In genomic region chr11:53858761-53859580, GRCm38 (mm10) we compare ENCODE assay signal across 8 mouse cellular contexts. TPM values are rescaled to one million over a fixed set of nuclear protein-coding genes. Genes with fewer than 3 reads are reported as not detected.
DNase-seq lines count a peak whose midpoint lies in the region; ATAC-seq and TF ChIP-seq lines count a peak whose summit lies in the region.
"Not testable (repeated sequence)": the region's sequence is repeated elsewhere in the genome, so short reads cannot be mapped to it uniquely, and the experiment has no call there.

Gene Gm12216 (minus strand): TSS chr11:53859256.

- WGBS in bone marrow, adult 2 months = 1% methylated on average over 42 of the region's 50 CpGs
- WGBS in embryonic facial prominence, embryonic 14.5 days = 17% methylated on average over 29 of the region's 50 CpGs
- 11% methylated on average over 39 of the region's 50 CpGs for WGBS in heart, embryonic 10.5 days
- WGBS in intestine, postnatal 0 days = 5% methylated on average over 37 of the region's 50 CpGs
- 4% methylated on average over 44 of the region's 50 CpGs for WGBS in liver, adult 2 months
- 17% methylated on average over 45 of the region's 50 CpGs for WGBS in midbrain, embryonic 12.5 days

- not testable (repeated sequence) for H3K79me2 ChIP-seq in C2C12 (ENCODE audit: control insufficient read depth, insufficient read depth); liver, adult 2 months (ENCODE audit: control insufficient read depth, insufficient read depth, low read length)

- H3ac ChIP-seq in C2C12 (ENCODE audit: control insufficient read depth, insufficient read length, low read depth) = peak within 1 kb of the TSS; percentile 77

- not testable (repeated sequence) for H3K4me1 ChIP-seq in bone marrow, adult 2 months (ENCODE audit: control insufficient read depth, insufficient read depth, low read length); embryonic facial prominence, embryonic 14.5 days (ENCODE audit: control insufficient read depth, insufficient read depth, low read length); heart, embryonic 10.5 days; intestine, postnatal 0 days (replicated peaks; ENCODE audit: control insufficient read depth, insufficient read depth, low read length); liver, adult 2 months (ENCODE audit: control insufficient read depth, insufficient read depth, low read length); midbrain, embryonic 12.5 days

- not testable (repeated sequence) for ATAC-seq in embryonic facial prominence, embryonic 14.5 days (ENCODE audit: low read depth); midbrain, embryonic 12.5 days (ENCODE audit: low FRiP score, low read depth)
- peak; percentile 80 for ATAC-seq in intestine, postnatal 0 days

- not testable (repeated sequence) for DNase-seq in embryonic facial prominence, embryonic 14.5 days (ENCODE audit: low spot score); heart, embryonic 10.5 days (ENCODE audit: low spot score)
- DNase-seq in liver, adult 2 months (ENCODE audit: extremely low read depth, low read depth, low spot score) = peak; percentile 35
- peak; percentile 29 for DNase-seq in spleen, adult 12 weeks (ENCODE audit: low spot score)

- not testable (repeated sequence) for H3K9me3 ChIP-seq in embryonic facial prominence, embryonic 14.5 days (ENCODE audit: control insufficient read depth, low read length); heart, embryonic 10.5 days; intestine, postnatal 0 days (ENCODE audit: control insufficient read depth); midbrain, embryonic 12.5 days

- not testable (repeated sequence) for H3K36me3 ChIP-seq in C2C12 (ENCODE audit: control insufficient read depth, insufficient read depth); embryonic facial prominence, embryonic 14.5 days (ENCODE audit: control insufficient read depth, insufficient read depth, low read length); heart, embryonic 10.5 days; intestine, postnatal 0 days (ENCODE audit: control insufficient read depth, insufficient read depth); liver, adult 2 months (ENCODE audit: control insufficient read depth, insufficient read depth, low read length); midbrain, embryonic 12.5 days

- H3K27ac ChIP-seq in bone marrow, adult 2 months (ENCODE audit: control insufficient read depth, insufficient read depth, low read depth, low read length, poor library complexity) = peak within 1 kb of the TSS; percentile 70; the same call in 1 of the 2 replicates
- H3K27ac ChIP-seq in embryonic facial prominence, embryonic 14.5 days (replicated peaks; ENCODE audit: low read depth, low read length); midbrain, embryonic 12.5 days (replicated peaks): not testable (repeated sequence)
- H3K27ac ChIP-seq in heart, embryonic 10.5 days = peak within 1 kb of the TSS; percentile 69
- peak within 1 kb of the TSS; percentile 62 for H3K27ac ChIP-seq in intestine, postnatal 0 days (ENCODE audit: low read depth, low read length)
- H3K27ac ChIP-seq in liver, adult 2 months (replicated peaks; ENCODE audit: insufficient read depth, low read depth, low read length) = peak within 1 kb of the TSS; percentile 69

- TF ChIP-seq CTCF in C2C12 (IDR thresholded peaks at IDR 0.05; ENCODE audit: control insufficient read depth, insufficient read depth, insufficient read length) = peak; percentile 17
- 0 out of 2 replicates have a peak, but pooled peaks have one; percentile 16 for TF ChIP-seq CTCF in bone marrow, adult 2 months (IDR thresholded peaks at IDR 0.05; ENCODE audit: control insufficient read depth, insufficient read depth, low read length)
- peak; percentile 60 for TF ChIP-seq CTCF in intestine, postnatal 0 days (IDR thresholded peaks at IDR 0.05; ENCODE audit: low read depth)
- TF ChIP-seq CTCF in liver, adult 2 months (IDR thresholded peaks at IDR 0.05; ENCODE audit: low read depth, low read length) = not testable (repeated sequence)

- not testable (repeated sequence) for H3K79me3 ChIP-seq in C2C12 (ENCODE audit: low read depth)

- H3K4me3 ChIP-seq in C2C12 (ENCODE audit: insufficient read depth, poor library complexity, severe bottlenecking) = peak within 1 kb of the TSS; percentile 46
- H3K4me3 ChIP-seq in bone marrow, adult 2 months (replicated peaks; ENCODE audit: control insufficient read depth, low read depth, low read length) = peak within 1 kb of the TSS; percentile 79
- H3K4me3 ChIP-seq in embryonic facial prominence, embryonic 14.5 days (ENCODE audit: low read depth, low read length) = peak within 1 kb of the TSS; percentile 47
- H3K4me3 ChIP-seq in heart, embryonic 10.5 days = peak within 1 kb of the TSS; percentile 61
- peak within 1 kb of the TSS; percentile 53 for H3K4me3 ChIP-seq in intestine, postnatal 0 days (ENCODE audit: low read depth, low read length)
- peak within 1 kb of the TSS; percentile 73 for H3K4me3 ChIP-seq in liver, adult 2 months (ENCODE audit: insufficient read depth, low read depth, low read length)
- peak within 1 kb of the TSS; percentile 48 for H3K4me3 ChIP-seq in midbrain, embryonic 12.5 days

- H3K4me2 ChIP-seq in embryonic facial prominence, embryonic 14.5 days (ENCODE audit: low read depth, low read length) = peak within 1 kb of the TSS; percentile 57
- H3K4me2 ChIP-seq in intestine, postnatal 0 days (replicated peaks; ENCODE audit: low read depth) = peak within 1 kb of the TSS; percentile 84
- peak within 1 kb of the TSS; percentile 65 for H3K4me2 ChIP-seq in midbrain, embryonic 12.5 days (replicated peaks)

- 0 out of 2 replicates have a peak, but pooled peaks have one; percentile 33 for TF ChIP-seq POLR2A in bone marrow, adult 2 months (IDR thresholded peaks at IDR 0.05; ENCODE audit: borderline replicate concordance, control insufficient read depth, low read depth, low read length)
- 0 out of 2 replicates have a peak, but pooled peaks have one; percentile 11 for TF ChIP-seq POLR2A in liver, adult 2 months (IDR thresholded peaks at IDR 0.05; ENCODE audit: extremely low read depth, insufficient read depth, low read length)

- peak within 1 kb of the TSS; percentile 56 for H3K9ac ChIP-seq in embryonic facial prominence, embryonic 14.5 days (ENCODE audit: low read depth, low read length)
- peak within 1 kb of the TSS; percentile 57 for H3K9ac ChIP-seq in intestine, postnatal 0 days (ENCODE audit: low read depth, low read length)
- H3K9ac ChIP-seq in liver, adult 2 months (ENCODE audit: low read depth, low read length) = peak within 1 kb of the TSS; percentile 94
- H3K9ac ChIP-seq in midbrain, embryonic 12.5 days (replicated peaks) = peak within 1 kb of the TSS; percentile 52

- H3K27me3 ChIP-seq in C2C12 (ENCODE audit: control insufficient read depth, insufficient read depth, insufficient read length); embryonic facial prominence, embryonic 14.5 days (replicated peaks; ENCODE audit: control insufficient read depth, insufficient read depth, low read length); intestine, postnatal 0 days (replicated peaks; ENCODE audit: control insufficient read depth, insufficient read depth, low read length); liver, adult 2 months (ENCODE audit: control insufficient read depth, insufficient read depth, low read length): not testable (repeated sequence)
- H3K27me3 ChIP-seq in heart, embryonic 10.5 days (ENCODE audit: insufficient read depth, poor library complexity, severe bottlenecking) = peaks cover 14% of the 10 kb centered on the region
- peaks cover 12% of the 10 kb centered on the region for H3K27me3 ChIP-seq in midbrain, embryonic 12.5 days

RNA-seq across cellular contexts. Expression of gene Gm12216, which starts in this region (rescaled TPM):
- 0.49 TPM for polyA plus RNA-seq in C2C12 (2012; fragmentation: generic; extraction: Trizol)
- polyA plus RNA-seq in bone marrow, adult 2 months (2011; ENCODE audit: insufficient read depth, insufficient read length, low replicate concordance, missing spikeins) = 1.4 and 7.8 TPM in 2 replicates
- polyA plus RNA-seq in embryonic facial prominence, embryonic 14.5 days (2014; fragmentation: Nextera tagmentation; extraction: Ambion mirVana) = 0.47 and 0.63 TPM in 2 replicates
- 0.15 and 0.27 TPM in 2 replicates for polyA plus RNA-seq in heart, embryonic 10.5 days (2016; fragmentation: Nextera tagmentation; extraction: Ambion mirVana)
- 6.5 and 8.0 TPM in 2 replicates for polyA plus RNA-seq in intestine, postnatal 0 days (2015; fragmentation: Nextera tagmentation; extraction: Ambion mirVana)
- total RNA-seq in liver, adult 2 months (2014; rRNA removed) = 2.2 and 3.2 TPM in 2 replicates
- 2.4 and 2.7 TPM in 2 replicates for polyA plus RNA-seq in liver, adult 2 months (2012; rRNA removed)
- polyA plus RNA-seq in midbrain, embryonic 12.5 days (2016; fragmentation: Nextera tagmentation; extraction: Ambion mirVana) = 0.82 TPM in 1 of 2 replicates, not detected in the other
